Comparison of ENCODE assay signal across 29 mouse cellular contexts in the genomic region with DNA sequence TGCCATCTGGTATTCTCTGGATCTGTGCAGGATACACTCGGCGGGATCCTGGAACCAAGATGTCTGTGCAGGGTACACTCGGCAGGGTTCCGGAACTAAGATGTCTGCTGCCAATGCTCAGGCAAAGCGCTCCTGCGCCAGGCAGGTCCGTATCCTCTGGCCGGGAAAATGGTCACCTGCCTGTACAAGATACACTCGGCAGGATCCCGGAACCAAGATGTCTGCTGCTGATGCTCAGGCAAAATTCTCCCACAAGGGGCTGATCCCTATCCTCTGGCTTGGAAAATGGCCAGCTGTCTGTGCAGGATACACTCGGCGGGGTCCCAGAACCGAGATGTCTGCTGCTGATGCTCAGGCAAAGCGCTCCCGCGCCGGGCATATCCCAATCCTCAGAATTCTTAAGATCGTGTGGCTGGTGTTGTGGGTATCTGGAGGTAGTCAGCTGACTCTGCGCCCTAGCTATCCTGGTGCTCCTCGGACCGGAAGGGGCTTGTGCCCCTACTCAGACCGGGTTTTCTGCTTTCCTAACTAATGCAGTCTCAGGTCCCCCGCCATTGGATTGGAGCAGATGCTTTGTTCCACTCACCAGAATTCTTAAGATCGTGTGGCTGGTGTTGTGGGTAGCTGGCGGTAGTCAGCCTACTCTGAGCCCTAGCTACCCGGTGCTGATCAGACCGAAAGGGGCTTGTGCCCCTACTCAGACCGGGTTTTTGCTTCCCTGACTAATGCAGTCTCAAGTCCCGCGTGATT. TPM values are rescaled to one million over a fixed set of nuclear protein-coding genes. Genes with fewer than 3 reads are reported as not detected.
"Had no signal": no experiment of that assay in that cellular context is flagged by ENCODE, and none has a peak within 500 bp of the region (broad histone marks: within the 10 kb centered on the region; RNA-seq: fewer than 3 reads in every experiment).

No protein-coding gene starts in this region.

RNA-seq across cellular contexts. Expression of a gene that starts 43.7 kb away (rescaled TPM):
- total RNA-seq: gastrocnemius, adult 2 months; gastrocnemius, postnatal 10 days; gastrocnemius, postnatal 25 days; gastrocnemius, postnatal 4 days; granulocyte monocyte progenitor cell, adult 5-6 weeks; heart, adult 18-20 months; heart, adult 8-10 months; heart, postnatal 10 days; heart, postnatal 25 days; heart, postnatal 4 days; layer of hippocampus, postnatal 25 days; left cerebral cortex, postnatal 14 days; left cerebral cortex, postnatal 36 days had no signal
- polyA plus RNA-seq: heart, embryonic 10.5 days; heart, embryonic 12.5 days; heart, embryonic 14.5 days; heart, embryonic 16.5 days; hindbrain, embryonic 10.5 days; hindbrain, embryonic 12.5 days; hindbrain, embryonic 14.5 days; inflammation-experienced regulatory T-cells, adult 6 months; intestine, embryonic 15.5 days; kidney, embryonic 14.5 days; kidney, embryonic 16.5 days; limb, embryonic 10.5 days; limb, embryonic 12.5 days; liver, embryonic 11.5 days; liver, embryonic 13.5 days; liver, embryonic 15.5 days had no signal
